Mouse (Mus musculus) brain, embryonic 18.5 days (tissue): Measurements from ENCODE around the gene Zfp113.
"Not testable (repeated sequence)": the region's sequence is repeated elsewhere in the genome, so short reads cannot be mapped to it uniquely, and the experiment has no call there.

Experiments
- DNase-seq: peaks from one replicate; pipeline ENCODE4 v3.0.0-alpha.2; 2012; ENCODE audit warnings: low read depth, low spot score

Gene Zfp113

GRCm38 (mm10) chr5:138137935-138138549, 17.5 kb downstream of the Zfp113 start:
- no peak for DNase-seq

- DNase-seq: no peak
Observed at GRCm38 (mm10) chr5:138137257-138137656, 18.3 kb downstream of the Zfp113 start.

DNA sequence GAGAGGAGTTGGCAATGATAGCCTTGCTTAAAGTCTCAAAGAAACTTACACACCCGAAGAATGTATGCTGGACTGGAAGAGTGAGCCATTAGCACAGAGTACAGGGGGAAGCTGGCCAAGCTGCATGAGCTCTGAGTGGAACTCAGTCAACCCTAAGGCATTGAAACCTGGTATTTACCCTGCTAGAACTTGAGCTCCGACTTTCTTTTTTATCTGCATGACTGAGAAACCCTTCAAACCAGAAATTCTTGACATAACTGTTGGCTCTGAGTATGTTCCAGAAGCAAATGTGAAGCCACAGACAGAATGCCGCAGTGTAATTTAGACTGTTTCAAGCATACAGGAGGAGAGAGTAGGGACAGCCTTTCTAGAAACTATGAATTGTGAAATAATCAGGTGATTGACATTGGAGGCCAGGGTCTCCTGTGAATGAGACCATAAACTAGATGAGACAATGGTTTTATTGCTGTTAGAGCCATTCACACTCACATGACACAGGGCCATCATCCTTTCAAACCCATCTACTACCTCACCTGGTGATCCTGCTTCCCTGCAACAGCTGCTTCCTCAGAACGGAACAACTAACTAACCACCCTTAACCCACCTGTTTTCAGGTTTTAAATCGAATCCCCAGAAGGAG, 23.0 kb downstream of the Zfp113 start:
- DNase-seq: no peak

DNA sequence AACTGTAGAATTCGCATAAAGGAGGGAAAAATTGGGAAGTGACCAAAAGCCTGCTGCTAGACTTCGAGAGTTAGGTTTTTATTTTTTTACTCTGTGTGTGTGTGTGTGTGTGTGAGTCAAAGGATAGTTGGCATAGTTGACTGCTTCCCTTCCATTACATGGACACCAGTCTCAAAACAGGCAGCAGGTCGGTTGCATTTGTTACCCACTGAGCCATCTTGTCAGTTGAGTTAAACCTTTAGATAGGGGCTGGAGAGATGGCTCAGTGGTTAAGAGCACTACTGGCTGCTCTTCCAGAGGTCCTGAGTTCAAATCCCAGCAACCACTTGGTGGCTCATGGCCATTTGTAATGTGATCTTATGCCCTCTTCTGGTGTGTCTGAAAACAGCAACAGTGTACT, 37.5 kb downstream of the Zfp113 start:
- no peak for DNase-seq

DNA sequence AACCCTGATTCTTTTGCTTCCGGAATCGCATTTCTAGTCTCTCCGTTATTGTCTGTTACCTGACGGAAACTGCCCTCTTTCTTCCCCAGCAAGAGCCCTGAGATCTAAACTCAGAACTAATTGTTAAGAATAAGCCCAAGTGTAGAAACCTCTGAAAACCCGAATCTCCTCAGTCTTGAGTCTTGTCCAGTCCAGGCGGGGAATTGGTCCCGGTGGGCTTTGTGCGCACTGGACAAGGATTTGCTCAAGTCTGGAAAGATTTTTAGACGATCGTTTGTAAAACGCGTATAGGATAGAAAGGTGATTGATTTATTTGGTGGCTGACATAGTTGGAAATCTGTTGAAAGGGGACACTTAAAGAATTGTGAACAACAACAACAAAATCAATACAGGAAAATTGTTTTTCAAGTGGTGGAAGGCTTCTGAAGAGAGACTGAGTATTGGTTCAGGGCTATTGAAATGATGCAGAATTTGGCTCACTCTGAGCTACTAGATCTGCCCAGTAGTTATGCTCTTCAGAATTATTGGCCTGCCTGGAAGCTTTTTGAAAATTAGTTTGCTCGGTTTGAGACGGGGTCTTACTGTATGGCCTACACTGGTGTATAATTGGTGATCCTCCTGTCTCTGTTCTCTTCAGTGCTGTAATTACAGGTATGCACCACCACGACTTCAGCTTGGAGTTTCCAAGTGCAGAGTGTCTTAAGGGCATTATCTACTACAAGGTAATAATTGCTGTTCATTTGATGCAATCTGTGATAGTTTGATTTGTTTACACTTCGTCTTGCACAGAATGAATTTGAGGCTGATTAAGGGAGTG, 38.1 kb downstream of the Zfp113 start:
- no peak for DNase-seq

- DNase-seq: peak; percentile 79
Observed at GRCm38 (mm10) chr5:138116255-138117198, 39.0 kb downstream of the Zfp113 start, which contains the start of gene Zscan21. Gene Zscan21 (plus strand): TSS chr5:138116903.

DNA sequence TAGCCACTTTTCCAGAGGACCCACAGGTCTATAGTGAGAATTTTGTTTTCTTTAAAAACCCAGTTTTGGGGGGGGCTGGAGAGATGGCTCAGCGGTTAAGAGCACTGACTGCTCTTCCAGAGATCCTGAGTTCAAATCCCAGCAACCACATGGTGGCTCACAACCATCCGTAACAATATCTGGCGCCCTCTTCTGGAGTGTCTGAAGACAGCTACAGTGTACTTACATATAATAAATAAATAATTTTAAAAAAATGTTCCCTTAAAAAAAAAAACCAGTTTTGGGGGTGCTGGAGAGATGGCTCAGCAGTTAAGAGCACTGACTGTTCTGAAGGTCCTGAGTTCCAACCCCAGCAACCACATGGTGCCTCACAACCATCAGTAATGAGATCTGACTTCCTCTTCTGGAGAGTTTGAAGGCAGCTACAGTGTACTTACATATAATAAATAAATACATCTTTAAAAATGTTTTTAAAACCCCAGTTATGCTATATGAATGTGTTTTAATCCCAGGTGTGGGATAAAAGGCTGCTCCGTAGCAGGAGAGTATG, 45.6 kb downstream of the Zfp113 start:
- not testable (repeated sequence) for DNase-seq

GRCm38 (mm10) chr5:138107130-138107529, 48.4 kb downstream of the Zfp113 start:
- no peak for DNase-seq

GRCm38 (mm10) chr5:138104976-138105375, 50.6 kb downstream of the Zfp113 start:
- no peak for DNase-seq

GRCm38 (mm10) chr5:138094474-138094873, 61.1 kb downstream of the Zfp113 start:
- no peak for DNase-seq

GRCm38 (mm10) chr5:138092771-138093170, 62.8 kb downstream of the Zfp113 start:
- DNase-seq: no peak

DNA sequence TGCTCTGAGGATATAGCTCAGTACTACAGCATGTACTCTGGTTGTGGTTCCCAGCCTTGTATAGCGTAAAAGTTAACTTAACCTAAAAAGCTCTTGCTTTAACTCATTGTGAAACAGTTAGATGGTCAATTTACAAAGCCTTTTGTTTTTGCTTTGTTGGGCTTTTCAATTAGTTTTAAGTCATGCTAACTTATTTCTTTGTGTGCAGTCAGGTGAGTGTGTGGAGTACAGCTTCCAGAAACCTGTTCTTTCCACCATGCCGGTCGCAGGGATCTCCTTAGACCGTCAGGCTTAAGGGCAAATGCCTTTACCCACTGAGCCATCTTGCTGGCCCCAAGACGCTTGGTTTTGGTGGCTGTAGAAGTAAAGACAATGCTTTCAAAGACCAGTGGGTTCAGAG, 64.8 kb downstream of the Zfp113 start:
- no peak for DNase-seq

- DNase-seq: no peak
Observed at GRCm38 (mm10) chr5:138090271-138090670, 65.3 kb downstream of the Zfp113 start.
